Comparison of ENCODE assay signal across 8 mouse cellular contexts in the genomic region with DNA sequence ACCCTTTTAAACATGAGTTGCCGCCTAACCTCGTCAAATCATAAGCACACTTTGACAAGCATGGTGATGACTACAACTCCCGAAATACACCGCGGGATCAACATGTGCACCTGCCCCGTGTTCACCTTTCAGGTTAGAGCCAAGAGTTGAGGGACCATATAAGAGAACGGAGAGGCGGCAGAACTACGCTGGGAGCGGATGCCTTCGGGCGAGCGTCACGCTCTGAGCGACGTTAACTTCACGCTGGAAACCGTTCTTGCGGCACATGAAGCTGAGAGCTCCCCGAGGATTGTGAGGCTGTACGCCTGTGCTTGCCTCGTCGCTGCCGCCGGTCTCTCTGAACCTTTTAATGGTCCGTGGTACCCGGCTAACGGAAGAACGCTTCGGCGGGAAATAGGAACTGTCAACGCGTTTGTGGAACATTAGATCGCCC. TPM values are rescaled to one million over a fixed set of nuclear protein-coding genes. Genes with fewer than 3 reads are reported as not detected.
DNase-seq lines count a peak whose midpoint lies in the region; ATAC-seq and TF ChIP-seq lines count a peak whose summit lies in the region.

No protein-coding gene starts in this region.

- H3K9me3 ChIP-seq in hindbrain, embryonic 16.5 days (ENCODE audit: control insufficient read depth, low read length), result no peaks in the 10 kb centered on the region

- H3K4me2 ChIP-seq in hindbrain, embryonic 16.5 days (ENCODE audit: low read length), result peak overlapping the region; percentile 69

- H3K27ac ChIP-seq in hindbrain, embryonic 16.5 days (ENCODE audit: low read depth, low read length), result peak overlapping the region; percentile 36
- peak overlapping the region; percentile 65 for H3K27ac ChIP-seq in left cerebral cortex, adult 2 months
- peak overlapping the region; percentile 94 for H3K27ac ChIP-seq in macrophage

- peaks cover 50% of the 10 kb centered on the region for H3K79me2 ChIP-seq in macrophage (ENCODE audit: inconsistent target)

- peaks cover 10% of the 10 kb centered on the region for H3K4me1 ChIP-seq in hindbrain, embryonic 16.5 days (ENCODE audit: control insufficient read depth, insufficient read depth, low read depth, low read length)

- no peaks in the 10 kb centered on the region for H3K36me3 ChIP-seq in hindbrain, embryonic 16.5 days (ENCODE audit: control insufficient read depth, insufficient read depth, low read length)
- H3K36me3 ChIP-seq in macrophage (ENCODE audit: inconsistent target), result no peaks in the 10 kb centered on the region

- intact Hi-C loops in left cerebral cortex, adult 2 months (cut with DNase I), result loop anchor here (2.0 kb wide), 1 partner anchor 41 kb away; the partner anchor contains the start of gene Pnpt1

- peak; percentile 43 for ATAC-seq in hindbrain, embryonic 16.5 days

- no peaks in the 10 kb centered on the region for H3K27me3 ChIP-seq in hindbrain, embryonic 16.5 days (replicated peaks; ENCODE audit: control insufficient read depth, insufficient read depth, low read length)

- DNase-seq in T-cell, adult 2 months (ENCODE audit: low spot score), result peak; percentile 80
- DNase-seq in cerebellum, postnatal 14 days, result peak; percentile 72 to 73
- peak; percentile 61 to 67 for DNase-seq in frontal cortex, postnatal 36 days (ENCODE audit: low spot score in 2 of 2)
- DNase-seq in left cerebral cortex, adult 2 months (ENCODE audit: extremely low spot score in 1 of 2, low spot score in 2 of 2), result peak; percentile 49 to 64
- peak; percentile 11 for DNase-seq in retina, postnatal 7 days (ENCODE audit: low read depth, low spot score)
- peak; percentile 31 to 53 for DNase-seq in urinary bladder, adult 18-20 months (ENCODE audit: low spot score in 2 of 2)

- peak overlapping the region; percentile 96 for H3K4me3 ChIP-seq in hindbrain, embryonic 16.5 days (ENCODE audit: low read length)
- peak overlapping the region; percentile 72 for H3K4me3 ChIP-seq in left cerebral cortex, adult 2 months
- H3K4me3 ChIP-seq in macrophage (ENCODE audit: inconsistent target), result peak overlapping the region; percentile 99

- H3K9ac ChIP-seq in hindbrain, embryonic 16.5 days (ENCODE audit: low read depth, low read length), result peak overlapping the region; percentile 60

- no peak for TF ChIP-seq CTCF in left cerebral cortex, adult 2 months (IDR thresholded peaks at IDR 0.05)

- under 1% methylated on average over 34 of the region's 34 CpGs for WGBS in hindbrain, embryonic 16.5 days
- WGBS in macrophage (ENCODE audit: missing documents), result under 1% methylated on average over 34 of the region's 34 CpGs

RNA-seq across cellular contexts. Expression of gene Ppp4r3b, which starts 0.7 kb away (rescaled TPM):
- 65.9 and 66.3 TPM in 2 replicates for polyA plus RNA-seq in hindbrain, embryonic 16.5 days (2015; fragmentation: Nextera tagmentation; extraction: Ambion mirVana)
- 10 to 100 TPM; 53.8 to 54.9 TPM for total RNA-seq in left cerebral cortex, adult 2 months (2021)
- total RNA-seq in macrophage (2018; cell fraction: chromatin; rRNA removed), result 100 to 1,000 TPM in 2 of 26 experiments, 10 to 100 TPM in 24; 50.2 to 103 (median 82.6) TPM
- total RNA-seq in macrophage (2018; cell fraction: cytosol; rRNA removed), result 10 to 100 TPM; 35.1 to 59.1 (median 50.9) TPM
- 100 to 1,000 TPM in 1 of 26 experiments, 10 to 100 TPM in 25; 43.6 to 100 (median 66.0) TPM for total RNA-seq in macrophage (2018; cell fraction: nucleus; rRNA removed)
- polyA plus RNA-seq in macrophage (2018), result 30.5 to 42.1 TPM (median 41.2 TPM) in 3 replicates

RNA-seq across cellular contexts. Expression of gene Pnpt1, which starts 41.4 kb away (rescaled TPM):
- 25.3 and 25.5 TPM in 2 replicates for polyA plus RNA-seq in hindbrain, embryonic 16.5 days (2015; fragmentation: Nextera tagmentation; extraction: Ambion mirVana)
- total RNA-seq in left cerebral cortex, adult 2 months (2021), result 10 to 100 TPM; 17.6 to 22.7 TPM
- 100 to 1,000 TPM in 11 of 26 experiments, 10 to 100 TPM in 15; 21.8 to 174 (median 76.2) TPM for total RNA-seq in macrophage (2018; cell fraction: chromatin; rRNA removed)
- total RNA-seq in macrophage (2018; cell fraction: cytosol; rRNA removed), result 10 to 100 TPM; 14.3 to 49.3 (median 25.1) TPM
- 100 to 1,000 TPM in 1 of 26 experiments, 10 to 100 TPM in 25; 13.7 to 145 (median 53.5) TPM for total RNA-seq in macrophage (2018; cell fraction: nucleus; rRNA removed)
- polyA plus RNA-seq in macrophage (2018), result 27.9 to 38.9 TPM (median 30.4 TPM) in 3 replicates

Comparison
In these comparisons a context has a peak if more than half of its experiments do, and no peak if none do; other contexts are left out.
1. Peak in every context shown above with its lines: DNase-seq, ATAC-seq, H3K4me3 ChIP-seq and H3K27ac ChIP-seq.
2. DNase-seq: peak in every context shown above with its lines; median percentile 80 in T-cell, adult 2 months; 72 in cerebellum, postnatal 14 days; 64 in frontal cortex, postnatal 36 days; 56 in left cerebral cortex, adult 2 months; 42 in urinary bladder, adult 18-20 months; 11 in retina, postnatal 7 days.
3. H3K27ac ChIP-seq: peak in every context shown above with its lines; median percentile 94 in macrophage; 65 in left cerebral cortex, adult 2 months; 36 in hindbrain, embryonic 16.5 days.